Mouse (Mus musculus): ENCODE measurements around the gene Ptma.
"Not testable (repeated sequence)": the region's sequence is repeated elsewhere in the genome, so short reads cannot be mapped to it uniquely, and the experiment has no call there.

Gene Ptma

DNA sequence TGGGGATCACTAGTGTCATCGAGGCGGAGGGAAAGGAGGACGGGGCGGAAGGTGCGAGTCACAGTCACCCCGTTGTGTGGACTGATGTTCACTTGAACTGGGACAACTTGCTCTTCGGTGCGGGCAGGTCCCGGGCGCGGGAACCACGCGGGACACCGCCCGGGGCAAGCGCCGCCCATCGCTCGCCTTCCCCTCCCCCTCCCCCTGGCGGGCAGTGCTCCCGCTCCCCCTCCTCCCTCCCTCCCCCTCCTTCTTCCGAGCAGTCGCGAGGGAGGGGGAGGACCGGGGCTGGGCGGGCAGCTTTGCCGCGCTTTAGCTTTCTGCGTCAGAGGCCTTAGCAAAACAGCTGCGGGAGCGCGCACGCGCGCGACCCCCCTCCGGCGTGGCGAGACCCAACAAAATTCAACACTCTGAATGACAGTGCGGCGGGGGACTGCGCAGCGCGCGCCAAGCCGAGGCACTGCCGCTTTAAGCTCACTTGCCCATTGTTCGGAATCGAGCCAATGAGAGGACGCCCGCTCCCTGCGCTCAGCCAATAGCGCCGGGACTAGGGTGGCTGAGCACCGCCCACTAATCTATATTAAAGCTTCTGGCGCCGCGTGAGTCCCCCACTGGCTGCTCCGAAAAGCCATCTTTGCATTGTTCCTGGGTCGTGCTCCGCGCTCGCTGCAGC lies at the start of gene Ptma:
TSS of gene Ptma (plus strand) at position 611 of the 673 bp plus-strand sequence.
- DNase-seq (ENCODE audit: low spot score in 2 of 2) = peak; percentile 99 to 100

DNA sequence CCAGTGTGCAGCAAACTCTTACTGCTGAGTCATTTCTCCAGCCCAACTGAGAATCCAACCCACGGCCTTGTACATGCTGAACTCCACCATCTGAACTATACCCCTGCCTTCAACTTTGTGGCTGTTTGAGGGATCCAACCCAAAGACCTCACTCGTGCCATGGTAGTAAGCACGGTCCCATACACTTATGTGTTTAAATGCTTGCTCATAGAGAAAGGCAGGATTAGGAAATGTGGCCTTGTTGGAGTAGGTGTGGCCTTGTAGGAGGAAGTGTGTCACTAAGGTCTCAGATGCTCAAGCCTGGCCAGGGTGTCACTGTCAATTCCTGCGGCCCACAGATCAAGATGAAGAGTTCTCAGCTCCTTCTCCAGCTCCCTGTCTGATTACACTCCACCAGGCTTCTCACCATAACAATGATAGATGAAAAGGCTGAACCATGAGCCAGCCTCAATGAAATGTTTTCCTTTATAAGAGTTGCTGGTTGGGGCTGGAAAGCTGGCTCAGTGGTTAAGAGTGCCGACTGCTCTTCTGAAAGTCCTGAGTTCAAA lies 48.7 kb upstream of the Ptma start:
- DNase-seq (ENCODE audit: low spot score in 2 of 2) = no peak

DNA sequence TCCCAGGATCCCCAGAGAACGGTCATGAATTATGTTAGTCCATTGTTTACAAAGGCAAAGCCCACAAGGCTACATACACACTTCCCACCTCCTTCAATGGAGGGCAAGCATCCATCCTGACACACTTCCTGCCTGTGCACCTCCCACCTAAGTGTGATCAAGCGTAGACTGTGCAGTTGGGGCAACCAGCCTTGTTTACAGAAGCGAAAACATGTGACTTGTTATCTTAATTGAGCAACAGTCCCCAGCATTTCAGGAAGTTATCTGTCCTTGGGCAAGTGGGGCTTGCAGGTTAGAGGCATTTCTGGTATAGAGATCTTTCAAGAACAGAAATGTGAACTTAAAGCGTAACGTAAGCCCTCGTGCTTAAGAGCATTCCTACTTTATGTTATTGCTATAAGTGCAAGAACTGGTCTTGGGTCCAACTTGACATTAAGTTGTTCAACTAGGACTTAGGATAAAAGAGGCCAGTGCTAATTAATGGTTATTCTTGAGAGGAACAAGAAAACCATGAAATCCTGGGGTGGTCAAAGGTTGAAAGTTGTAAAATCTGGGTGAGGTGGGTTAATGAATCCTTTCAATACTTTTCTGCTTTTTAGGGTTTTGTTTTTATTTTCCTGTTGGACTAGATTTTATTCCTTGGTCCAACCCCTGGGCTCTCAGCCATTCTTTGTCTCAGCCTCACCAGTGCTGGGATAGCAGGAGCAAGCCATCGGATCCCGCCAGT lies 47.3 kb upstream of the Ptma start:
- no peak for DNase-seq (ENCODE audit: low spot score in 2 of 2)

DNA sequence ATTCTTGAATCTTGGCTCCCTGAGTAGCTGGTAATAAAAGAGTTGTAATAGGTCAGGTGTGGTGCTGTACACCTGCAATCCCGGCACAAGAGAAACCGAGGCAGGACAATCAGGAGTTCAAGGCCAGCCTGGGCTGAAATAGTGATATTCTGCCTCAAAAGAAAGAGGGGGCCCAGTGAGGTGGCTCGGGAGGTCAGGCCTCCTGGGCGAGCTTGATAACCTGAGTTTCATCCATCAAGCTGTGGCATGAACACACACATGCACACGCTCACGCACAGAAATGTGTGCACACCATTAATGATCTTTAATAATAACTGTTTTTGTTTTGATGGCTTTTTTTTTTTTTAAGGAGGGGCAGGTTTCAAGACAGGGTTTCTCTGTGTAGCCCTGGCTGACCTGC lies 46.2 kb upstream of the Ptma start:
- no peak for DNase-seq (ENCODE audit: low spot score in 2 of 2)

DNA sequence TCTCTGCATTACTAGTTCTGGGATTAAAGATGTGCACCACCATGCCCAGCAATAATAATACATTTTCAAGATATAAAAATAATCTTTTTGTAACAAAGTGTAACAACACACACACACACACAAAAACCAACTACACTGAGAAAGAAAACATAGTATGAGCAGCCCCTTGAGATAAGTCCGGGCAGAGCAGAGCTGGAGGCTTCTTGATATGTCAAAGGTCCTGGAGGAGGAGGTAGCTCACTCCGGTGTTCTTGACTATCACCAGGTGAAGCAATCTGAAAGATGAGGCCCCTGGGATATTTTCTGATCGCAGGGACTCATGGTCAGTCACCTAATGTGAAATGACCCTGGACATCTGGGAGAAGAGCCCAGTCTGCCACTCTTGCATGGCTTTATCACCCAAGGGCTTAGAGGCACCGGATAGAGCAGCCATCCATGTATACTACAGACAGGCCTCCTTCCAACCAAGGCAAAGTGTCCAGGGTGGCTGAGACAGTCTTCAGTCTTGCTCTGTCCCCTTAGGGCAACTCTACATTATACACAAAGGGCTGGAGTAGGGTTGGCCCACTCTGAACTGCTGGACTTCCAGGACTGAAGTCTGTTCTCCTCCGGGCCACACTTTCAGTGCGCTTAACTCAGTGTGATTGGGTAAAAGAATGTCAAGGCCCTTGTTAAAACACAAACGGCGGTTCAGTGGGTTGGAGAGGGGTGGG lies 45.6 kb upstream of the Ptma start:
- no peak for DNase-seq (ENCODE audit: low spot score in 2 of 2)

DNA sequence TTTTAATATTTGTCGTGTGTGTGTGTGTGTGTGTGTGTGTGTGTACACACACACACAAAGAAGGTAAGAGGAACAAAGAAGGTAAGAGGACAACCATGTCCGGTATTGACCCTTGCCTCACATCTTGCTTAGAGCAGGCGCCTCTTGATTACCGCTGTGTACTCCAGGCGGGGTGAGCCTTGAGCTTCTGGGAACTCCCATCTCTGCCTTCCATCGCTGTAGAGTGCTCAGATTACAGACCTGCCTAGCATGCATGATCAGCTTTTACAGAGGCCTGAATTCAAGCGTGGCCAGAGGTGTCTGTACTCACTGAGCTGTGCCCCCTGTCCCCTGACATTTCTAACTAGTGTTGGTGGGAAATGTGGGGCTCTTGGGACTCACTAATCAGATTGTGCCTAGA lies 45.1 kb upstream of the Ptma start:
- DNase-seq (ENCODE audit: low spot score in 2 of 2) = no peak

DNA sequence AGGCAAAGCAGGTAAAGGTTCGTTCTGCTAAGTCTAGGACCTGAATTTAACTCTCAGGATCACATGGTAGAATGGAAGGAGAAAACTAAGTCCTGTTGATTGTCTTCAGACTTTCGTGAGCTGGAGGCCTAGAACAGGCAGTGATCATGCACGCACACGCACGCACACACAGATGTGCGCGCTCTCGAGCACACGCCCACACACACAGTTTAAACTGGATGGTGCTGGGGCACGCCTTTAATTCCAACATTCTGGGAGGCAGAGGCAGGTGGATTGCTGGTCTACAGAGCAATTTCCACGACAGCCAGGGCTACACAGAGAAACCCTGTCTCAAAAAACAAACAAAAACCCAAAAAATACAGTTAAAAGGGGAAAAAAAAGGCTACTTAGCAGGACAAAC lies 44.2 kb upstream of the Ptma start:
- no peak for DNase-seq (ENCODE audit: low spot score in 2 of 2)

DNA sequence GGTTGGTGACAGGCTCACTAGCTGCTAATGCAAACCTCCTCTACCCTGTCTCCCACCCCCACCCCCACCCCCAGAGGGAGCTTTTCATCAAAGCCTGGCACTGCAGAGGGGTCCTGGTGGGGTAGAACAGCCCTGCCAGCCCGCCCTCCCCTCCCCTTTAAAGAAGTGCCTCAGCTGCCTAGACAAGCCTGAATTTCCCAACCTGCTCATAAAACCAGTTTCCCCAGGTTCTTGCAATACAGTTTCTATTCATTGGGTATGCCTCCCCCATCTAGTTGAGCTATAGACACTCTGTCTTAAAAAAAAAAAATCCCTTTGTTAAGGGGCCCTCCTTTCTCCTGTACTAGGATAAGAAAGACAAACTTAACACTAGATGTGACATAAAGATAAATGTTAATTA lies 43.8 kb upstream of the Ptma start:
- DNase-seq (ENCODE audit: low spot score in 2 of 2) = no peak

DNA sequence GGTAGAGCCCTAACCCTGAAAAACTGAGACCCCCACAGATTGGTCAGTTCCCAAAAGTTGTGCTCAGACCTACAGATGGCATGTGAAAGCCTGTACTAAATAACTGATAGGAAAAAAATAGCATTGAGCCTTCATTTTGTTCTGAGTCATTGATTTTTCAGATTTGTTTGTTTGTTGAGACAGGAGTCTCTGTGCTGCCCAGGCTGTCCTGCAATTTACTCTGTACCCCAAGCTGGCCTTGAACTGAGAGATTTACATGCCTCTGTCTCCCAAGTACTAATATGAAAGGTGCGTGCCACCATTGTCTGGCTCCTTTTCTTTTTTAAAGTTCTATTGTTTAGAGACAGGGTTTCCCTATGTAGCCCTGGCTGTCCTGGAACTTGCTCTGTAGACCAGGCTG lies 41.2 kb upstream of the Ptma start:
- no peak for DNase-seq (ENCODE audit: low spot score in 2 of 2)

DNA sequence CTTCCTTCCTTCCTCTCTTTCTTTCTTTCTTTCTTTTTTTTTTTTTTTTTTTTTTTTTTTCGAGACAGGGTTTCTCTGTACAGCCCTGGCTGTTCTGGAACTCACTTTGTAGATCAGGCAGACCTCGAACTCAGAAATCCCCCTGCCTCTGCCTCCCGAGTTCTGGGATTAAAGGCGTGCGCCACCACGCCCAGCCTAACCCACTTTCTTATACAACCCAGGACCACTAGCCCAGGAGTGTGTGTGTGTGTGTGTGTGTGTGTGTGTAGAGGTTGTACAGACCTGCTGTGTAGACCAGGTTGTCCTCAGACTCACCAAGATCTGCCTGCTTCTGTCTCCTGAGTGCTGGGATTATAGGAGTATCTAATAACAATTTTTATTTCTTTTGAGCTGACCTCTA lies 40.7 kb upstream of the Ptma start:
- not testable (repeated sequence) for DNase-seq (ENCODE audit: low spot score in 2 of 2)

DNA sequence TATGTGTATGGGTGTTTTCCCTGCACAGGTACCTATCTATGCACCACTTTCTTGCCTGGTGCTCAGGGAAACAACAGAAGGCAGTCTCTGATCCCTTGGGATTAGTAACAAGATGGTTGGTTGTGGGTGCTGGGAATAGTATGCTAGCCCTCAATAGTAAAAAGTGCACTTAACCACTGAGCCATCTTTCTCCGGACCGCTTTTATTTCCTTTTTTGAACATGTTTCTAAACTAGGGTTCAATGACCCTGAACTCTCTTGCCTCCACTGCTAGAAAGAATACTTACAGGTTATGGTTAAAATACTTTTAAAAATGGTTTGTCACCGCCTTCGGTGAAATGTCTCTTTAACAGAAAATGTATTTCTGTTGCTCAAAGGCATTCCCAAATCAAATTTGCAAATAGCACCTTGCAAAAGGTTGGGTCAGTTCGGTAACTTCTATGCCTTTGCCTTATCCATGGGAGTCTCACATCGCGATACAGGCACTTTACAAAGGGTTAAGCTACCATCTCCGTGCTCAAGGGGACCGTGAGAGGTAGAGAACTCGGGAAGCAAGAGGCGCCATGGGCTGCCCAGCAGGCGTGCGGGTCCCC lies 39.7 kb upstream of the Ptma start:
- no peak for DNase-seq (ENCODE audit: low spot score in 2 of 2)

DNA sequence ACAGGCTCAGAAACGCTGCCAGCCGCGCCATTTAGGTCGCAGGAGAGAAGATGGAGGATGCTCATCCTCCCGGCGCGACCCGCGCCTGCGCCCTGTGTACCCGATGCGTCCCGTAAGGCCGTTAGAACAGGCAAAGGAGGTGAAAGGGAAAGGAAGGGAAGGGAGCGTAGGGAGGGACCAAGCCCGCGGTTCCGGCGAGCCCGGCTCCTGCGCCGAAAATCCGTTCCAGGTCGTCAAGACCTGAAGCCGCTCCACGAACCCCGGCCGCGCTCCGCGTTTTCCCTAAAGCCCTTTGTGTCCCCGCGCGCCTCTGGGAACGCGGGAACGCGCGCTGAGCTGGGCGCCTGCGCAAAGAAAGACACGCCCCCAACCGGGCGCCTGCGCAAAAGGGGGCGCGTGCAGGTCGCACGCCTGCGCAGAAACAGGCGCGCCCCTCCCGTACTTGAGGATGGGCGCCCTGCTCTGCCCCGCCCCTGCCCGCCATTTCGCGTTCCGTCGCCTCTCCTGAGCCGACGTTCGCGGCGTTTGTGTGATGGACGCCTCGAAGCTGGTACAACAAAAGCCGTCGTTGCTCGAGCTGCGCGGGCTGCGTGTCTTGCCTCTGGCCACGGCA lies 39.1 kb upstream of the Ptma start:
- DNase-seq (ENCODE audit: low spot score in 2 of 2) = peak; percentile 98 to 100

DNA sequence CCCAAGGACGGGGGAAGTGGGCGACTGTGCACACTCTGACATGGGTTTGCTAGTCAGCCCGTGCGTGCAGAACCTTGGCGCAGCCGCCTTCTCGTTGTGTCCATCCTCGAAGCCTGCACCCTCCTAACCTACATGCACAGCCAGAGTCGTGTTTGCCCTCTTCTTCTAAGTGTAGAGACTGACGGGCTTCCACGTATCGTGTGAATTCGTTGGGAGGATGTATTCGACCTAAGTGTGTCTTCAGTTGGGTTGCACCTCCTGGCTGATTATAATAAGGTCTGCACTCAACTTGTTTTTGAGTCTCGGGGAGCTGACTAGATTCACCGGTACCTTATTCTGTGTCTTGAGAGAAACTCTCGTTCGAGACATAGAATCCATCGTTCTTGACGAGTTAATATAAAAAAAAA lies 38.6 kb upstream of the Ptma start:
- DNase-seq (ENCODE audit: low spot score in 2 of 2) = no peak

DNA sequence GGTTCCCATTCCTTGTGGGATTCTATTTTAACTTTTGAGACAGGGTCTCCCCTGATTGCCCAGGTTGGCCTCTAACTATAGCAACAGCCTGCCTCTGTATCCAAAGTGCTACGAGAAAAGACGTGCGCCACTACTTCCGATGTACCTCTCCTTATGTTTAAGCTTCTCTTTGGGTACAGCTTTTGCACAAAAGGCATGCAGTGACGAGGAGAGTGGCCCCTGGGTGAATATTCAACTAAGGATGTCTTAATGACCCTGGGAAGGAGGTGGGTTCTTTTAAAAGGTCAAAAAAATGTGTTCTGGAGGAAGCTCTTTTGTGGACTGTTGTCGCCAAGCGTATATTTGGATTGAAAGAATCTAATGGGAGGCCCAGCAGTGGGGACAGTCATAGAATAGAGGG lies 38.2 kb upstream of the Ptma start:
- no peak for DNase-seq (ENCODE audit: low spot score in 2 of 2)

DNA sequence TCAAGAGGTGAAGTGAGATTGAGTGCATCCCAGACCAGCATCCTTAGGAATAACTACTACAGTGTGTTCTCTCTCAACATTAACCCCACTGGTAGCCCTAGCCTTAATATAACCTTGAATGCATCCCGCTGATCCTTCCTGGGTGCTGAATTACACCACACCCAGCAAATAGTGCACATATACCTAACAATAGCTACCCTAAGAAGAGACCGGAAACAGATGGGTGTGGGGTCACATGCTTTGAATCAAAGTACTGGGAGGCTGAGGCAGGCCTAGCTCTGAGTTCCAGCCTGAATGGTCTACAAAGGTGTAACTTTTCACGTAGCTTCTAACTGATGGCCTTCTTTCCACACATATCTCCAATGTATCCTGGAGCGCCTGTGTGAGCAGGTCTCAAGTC lies 37.8 kb upstream of the Ptma start:
- DNase-seq (ENCODE audit: low spot score in 2 of 2) = no peak

DNA sequence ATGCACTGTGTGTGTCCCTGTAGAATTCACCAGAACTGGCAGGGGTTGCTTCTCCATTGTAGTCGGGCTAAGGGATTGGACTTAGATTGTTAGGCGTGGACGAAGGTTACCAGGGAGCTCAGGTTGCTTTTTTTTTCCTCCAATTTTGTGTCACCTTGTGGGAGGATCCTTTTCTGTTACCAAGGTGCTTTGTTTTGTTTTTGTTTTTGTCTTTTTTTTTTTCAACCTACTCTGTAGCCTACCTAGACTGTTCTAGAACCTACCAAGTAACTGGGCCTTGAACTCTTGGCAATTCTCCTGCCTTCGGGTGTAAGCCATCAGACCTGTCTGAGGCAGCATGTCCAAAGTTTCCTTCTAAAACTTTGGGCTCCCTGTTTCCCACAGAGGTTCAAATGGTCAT lies 36.6 kb upstream of the Ptma start:
- no peak for DNase-seq (ENCODE audit: low spot score in 2 of 2)

DNA sequence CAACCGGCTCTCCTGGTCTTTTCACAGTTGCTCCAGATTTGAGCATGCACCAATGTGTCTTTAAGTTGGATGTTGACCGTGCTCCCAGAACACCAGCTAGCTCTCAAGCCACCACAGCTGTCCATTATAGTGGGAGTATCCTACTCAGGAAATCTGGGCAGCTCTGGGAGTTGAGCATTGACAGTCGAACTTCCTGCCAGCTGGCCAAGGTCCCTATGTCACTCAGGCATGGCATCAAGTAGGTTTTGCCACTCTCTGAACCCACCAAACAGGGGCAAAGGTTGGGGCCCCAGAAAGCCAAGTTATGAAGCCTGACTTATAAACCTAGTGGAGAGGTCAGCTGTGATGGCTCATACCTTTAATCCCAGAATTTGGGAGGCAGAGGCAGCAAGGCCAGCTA lies 35.8 kb upstream of the Ptma start:
- no peak for DNase-seq (ENCODE audit: low spot score in 2 of 2)

DNA sequence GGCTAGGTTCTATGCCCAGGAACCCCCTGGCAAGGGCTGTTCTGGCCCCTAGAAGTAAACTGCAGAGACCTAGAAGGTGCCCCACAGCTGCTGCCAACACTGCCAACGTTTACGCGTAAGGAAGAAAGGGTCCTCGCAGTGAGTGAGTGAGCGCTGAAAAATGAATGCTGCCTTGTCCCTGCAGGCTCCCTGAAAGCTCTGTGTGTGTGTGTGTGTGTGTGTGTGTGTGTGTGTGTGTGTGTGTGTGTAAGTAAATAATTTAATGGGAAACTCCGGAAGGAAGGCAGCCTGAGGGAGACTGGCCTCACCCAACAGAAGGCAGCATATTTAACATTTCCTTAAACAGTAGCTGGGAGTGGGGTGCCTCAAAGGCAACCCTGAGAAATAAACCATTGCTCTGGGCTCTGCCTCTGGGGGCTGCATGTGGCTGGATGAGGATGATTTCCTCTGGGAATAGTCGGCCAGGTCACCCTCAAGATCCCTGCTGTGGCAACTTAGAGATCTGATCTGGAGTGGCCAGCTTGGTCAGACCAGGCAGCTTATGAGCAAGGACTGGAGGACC lies 34.9 kb upstream of the Ptma start:
- no peak for DNase-seq (ENCODE audit: low spot score in 2 of 2)

DNA sequence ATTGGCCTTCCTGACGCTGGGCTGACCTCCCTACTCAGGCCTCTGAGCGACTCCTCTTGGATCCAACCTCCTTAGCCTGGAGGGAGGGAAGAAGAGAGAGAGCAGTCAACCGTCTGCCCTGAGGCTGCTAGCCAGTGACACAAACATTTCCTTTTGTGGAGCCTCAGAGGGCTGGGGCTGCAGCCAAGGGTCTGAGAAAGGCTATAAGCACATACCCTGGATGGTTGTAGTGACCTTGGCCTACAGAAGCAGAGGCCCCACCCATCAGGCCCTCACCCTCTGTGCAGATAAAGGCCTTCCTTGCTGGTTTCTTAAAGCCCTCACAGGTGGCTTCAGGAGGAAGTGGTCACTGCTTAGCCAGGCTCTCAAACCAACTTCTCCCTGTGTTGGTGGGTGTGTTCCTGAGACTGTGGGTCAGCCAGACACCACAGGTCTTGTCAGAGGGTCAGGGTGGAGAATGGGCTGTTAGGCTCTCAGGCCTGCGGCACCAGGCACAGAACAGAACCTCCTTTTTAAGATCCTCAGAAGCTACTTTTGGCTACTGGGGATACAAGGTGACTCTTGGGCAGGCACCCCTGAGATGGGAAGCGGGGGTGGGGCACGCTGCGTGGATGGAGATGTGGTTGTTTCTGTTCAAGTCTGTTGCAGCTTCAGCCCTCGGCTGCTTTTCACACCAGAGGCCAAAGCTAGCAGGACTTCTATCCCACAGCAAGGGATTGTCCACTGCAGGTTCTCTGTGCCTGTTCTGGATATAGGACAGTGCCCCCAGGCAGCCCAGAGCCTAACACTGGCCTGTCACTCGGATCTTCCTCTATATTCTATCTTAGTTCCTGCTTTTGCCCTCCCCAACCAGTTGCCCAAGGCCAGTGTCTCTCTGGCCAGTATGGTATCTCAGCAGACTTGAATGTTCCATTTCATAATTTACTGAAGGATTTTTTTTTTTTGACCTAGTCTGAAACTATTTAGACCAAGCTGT lies 34.1 kb upstream of the Ptma start:
- no peak for DNase-seq (ENCODE audit: low spot score in 2 of 2)

DNA sequence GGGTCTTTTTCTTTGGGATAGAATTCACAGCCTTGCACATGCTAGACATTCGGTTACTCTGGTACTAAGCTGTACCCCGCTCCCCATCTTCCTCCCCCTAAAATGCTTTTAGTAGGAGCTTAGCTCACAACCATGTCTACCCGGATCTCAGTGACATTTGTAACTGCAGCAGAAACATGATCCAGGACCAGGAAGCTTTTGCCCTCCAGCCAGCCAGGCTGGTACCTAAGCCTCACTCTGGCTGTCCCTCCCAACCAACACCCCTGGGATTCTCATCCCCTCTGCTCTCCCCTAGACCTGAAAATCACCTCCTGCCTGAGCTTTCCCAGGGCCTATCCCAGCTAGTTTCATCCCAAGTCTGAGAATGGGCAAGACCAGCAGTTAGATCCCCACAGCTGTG lies 32.7 kb upstream of the Ptma start:
- DNase-seq (ENCODE audit: low spot score in 2 of 2) = no peak
